In the genomic region with DNA sequence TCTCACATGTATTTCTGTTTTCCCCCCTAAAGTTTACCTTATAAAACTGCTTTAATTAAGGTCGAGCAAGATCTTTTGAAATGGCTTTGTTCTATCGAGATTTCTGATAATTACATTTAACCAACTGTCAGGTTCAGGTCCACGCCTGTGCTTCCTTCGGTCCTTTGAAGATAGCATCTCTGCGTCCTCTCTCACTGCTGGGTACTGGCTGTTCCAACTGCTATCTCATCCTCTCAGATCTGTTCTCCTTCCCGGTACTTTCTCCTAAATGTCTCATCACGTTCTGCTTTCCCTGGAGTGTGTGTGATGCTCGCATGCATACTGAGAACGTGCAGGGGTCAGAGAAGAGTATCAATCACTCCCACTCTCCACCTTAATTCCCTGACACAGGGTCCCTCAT, we compare ENCODE assay signal across 28 mouse cellular contexts.
"Had no signal": no experiment of that assay in that cellular context is flagged by ENCODE, and none has a peak within 500 bp of the region (broad histone marks: within the 10 kb centered on the region; RNA-seq: fewer than 3 reads in every experiment).

No protein-coding gene starts in this region.

- H3K9me3 ChIP-seq: embryonic facial prominence, embryonic 10.5 days; embryonic facial prominence, embryonic 12.5 days; embryonic facial prominence, embryonic 13.5 days; embryonic facial prominence, embryonic 15.5 days; forebrain, embryonic 10.5 days; forebrain, embryonic 12.5 days; forebrain, embryonic 15.5 days had no signal

- H3K4me3 ChIP-seq: embryonic facial prominence, embryonic 10.5 days; embryonic facial prominence, embryonic 12.5 days; embryonic facial prominence, embryonic 13.5 days; embryonic facial prominence, embryonic 15.5 days; erythroblast, embryonic 14.5 days; forebrain, embryonic 10.5 days; forebrain, embryonic 12.5 days; forebrain, embryonic 13.5 days; forebrain, embryonic 15.5 days; gastrocnemius, adult 2 months had no signal

- H3K27ac ChIP-seq: embryonic facial prominence, embryonic 10.5 days; embryonic facial prominence, embryonic 12.5 days; embryonic facial prominence, embryonic 13.5 days; embryonic facial prominence, embryonic 15.5 days; forebrain, embryonic 10.5 days; forebrain, embryonic 12.5 days; forebrain, embryonic 15.5 days; gastrocnemius, adult 2 months had no signal

- ATAC-seq: forebrain, embryonic 13.5 days; forebrain, embryonic 14.5 days; forebrain, embryonic 15.5 days; forebrain, embryonic 16.5 days; forebrain, postnatal 0 days had no signal

- H3K9ac ChIP-seq: embryonic facial prominence, embryonic 12.5 days; embryonic facial prominence, embryonic 13.5 days; embryonic facial prominence, embryonic 15.5 days; forebrain, embryonic 12.5 days; forebrain, embryonic 13.5 days; forebrain, embryonic 15.5 days; forebrain, postnatal 0 days had no signal

- H3K4me1 ChIP-seq: embryonic facial prominence, embryonic 12.5 days; embryonic facial prominence, embryonic 13.5 days had no signal

- DNase-seq: cerebellum, adult 2 months; cerebellum, adult 8-10 months; cerebellum, adult 9-10 months; cerebellum, adult 9-11 months; cerebellum, postnatal 10 days; cerebellum, postnatal 14 days; cerebellum, postnatal 25 days; cerebellum, postnatal 36 days; embryo, embryonic 11 days; forebrain, postnatal 0 days; gastrocnemius, adult 2 months; gastrocnemius, postnatal 10 days; gastrocnemius, postnatal 14 days; gastrocnemius, postnatal 25 days; gastrocnemius, postnatal 36 days; heart, adult 11 months; heart, adult 18-20 months had no signal

- H3K36me3 ChIP-seq: embryonic facial prominence, embryonic 10.5 days; embryonic facial prominence, embryonic 12.5 days; embryonic facial prominence, embryonic 13.5 days; embryonic facial prominence, embryonic 15.5 days; forebrain, embryonic 10.5 days; forebrain, embryonic 12.5 days; forebrain, embryonic 15.5 days had no signal

- H3K4me2 ChIP-seq: embryonic facial prominence, embryonic 12.5 days; embryonic facial prominence, embryonic 13.5 days; embryonic facial prominence, embryonic 15.5 days; forebrain, embryonic 12.5 days; forebrain, embryonic 13.5 days; forebrain, embryonic 15.5 days had no signal
